Mouse (Mus musculus) hindbrain, embryonic 13.5 days (tissue): Measurements from ENCODE around the gene Olfr49. TPM values are rescaled to one million over a fixed set of nuclear protein-coding genes. Genes with fewer than 3 reads are reported as not detected.

Source experiments
- ATAC-seq: fragments of 200-750 bp; cut with Nextera tagmentation; 2 replicates; pipeline ENCODE4 v1.8.0; 2017; ENCODE audit warnings: moderate TSS enrichment; ENCODE audit not compliant: low FRiP score
- H3K27ac ChIP-seq: fragments of 300-500 bp; sonication (generic); 2 replicates; pipeline ENCODE4 v1.5.1; 2015; ENCODE audit warnings: inconsistent platforms, mild to moderate bottlenecking, moderate library complexity
- H3K27me3 ChIP-seq: fragments of 300-500 bp; sonication (generic); 2 replicates; pipeline ENCODE4 v1.6.1; 2015; ENCODE audit warnings: mild to moderate bottlenecking, inconsistent platforms
- H3K36me3 ChIP-seq: fragments of 300-500 bp; sonication (generic); 2 replicates; pipeline ENCODE4 v1.6.1; 2015; ENCODE audit warnings: mild to moderate bottlenecking, inconsistent platforms
- H3K4me1 ChIP-seq: fragments of 300-500 bp; sonication (generic); replicated peaks from 2 replicates; pipeline ENCODE4 v1.6.1; 2015; ENCODE audit warnings: inconsistent platforms
- H3K4me2 ChIP-seq: fragments of 300-500 bp; sonication (generic); 2 replicates; pipeline ENCODE4 v1.6.1; 2015; ENCODE audit warnings: inconsistent platforms, mild to moderate bottlenecking, moderate library complexity
- H3K4me3 ChIP-seq: fragments of 300-500 bp; sonication (generic); 2 replicates; pipeline ENCODE4 v1.5.1; 2015; ENCODE audit warnings: mild to moderate bottlenecking, inconsistent platforms
- H3K9ac ChIP-seq: fragments of 300-500 bp; sonication (generic); 2 replicates; pipeline ENCODE4 v1.6.1; 2015; ENCODE audit warnings: mild to moderate bottlenecking, inconsistent platforms
- H3K9me3 ChIP-seq: fragments of 300-500 bp; sonication (generic); 2 replicates; pipeline ENCODE4 v1.6.1; 2016; ENCODE audit warnings: inconsistent platforms
- WGBS: fragments of 180-500 bp; shearing (Covaris S2); methylation state at CpG from one replicate; pipeline ENCODE4 v1.1.7; 2015; 5-methylcytosine and 5-hydroxymethylcytosine counted together
- polyA plus RNA-seq: library from polyadenylated mRNA; unstranded; fragments of >200 nt; fragmentation: Nextera tagmentation; extraction: Ambion mirVana; gene quantifications from 2 replicates; pipeline ENCODE4 v1.2.1, GENCODE M21; 2015

The Olfr49 gene
- polyA plus RNA-seq, 1 experiment from 2014 or later = not detected

- Histone ChIP-seq H3K36me3 (peaks cover 10% of the 10 kb centered on the region), H3K4me2 (peak overlapping the region; percentile 79), H3K9ac (peak overlapping the region; percentile 68), H3K4me3 (peak overlapping the region; percentile 48), H3K9me3 (no peaks in the 10 kb centered on the region), H3K27ac (peak overlapping the region; percentile 58), H3K4me1 (peaks cover 24% of the 10 kb centered on the region), H3K27me3 (peaks cover 8% of the 10 kb centered on the region; the same call in 1 of the 2 replicates)
- ATAC-seq = peak; percentile 91
- WGBS = under 1% methylated on average over 35 of the region's 35 CpGs
These were observed 25.6 kb downstream of the Olfr49 start for GRCm38 (mm10) chr14:54259003-54259721.

- Histone ChIP-seq H3K4me2 (peak overlapping the region; percentile 79), H3K27ac (no peak overlapping the region), H3K4me1 (peaks cover 24% of the 10 kb centered on the region), H3K27me3 (peaks cover 8% of the 10 kb centered on the region; the same call in 1 of the 2 replicates), H3K9ac (no peak overlapping the region), H3K36me3 (peaks cover 4% of the 10 kb centered on the region), H3K9me3 (no peaks in the 10 kb centered on the region), H3K4me3 (no peak overlapping the region)
- no peak for ATAC-seq
- WGBS = 72% methylated on average over 7 of the region's 7 CpGs
These were observed 26.5 kb downstream of the Olfr49 start for GRCm38 (mm10) chr14:54258131-54258670.

GRCm38 (mm10) chr14:54254670-54255202 is 30.0 kb downstream of the Olfr49 start:
- H3K27me3 ChIP-seq = 0 out of 2 replicates have a peak, but pooled peaks cover 3% of the 10 kb centered on the region
- H3K4me1 ChIP-seq = peaks cover 48% of the 10 kb centered on the region
- no peak overlapping the region for H3K27ac ChIP-seq
- H3K9me3 ChIP-seq = no peaks in the 10 kb centered on the region
- WGBS = 71% methylated on average over 12 of the region's 12 CpGs
- peak overlapping the region; percentile 73 for H3K4me2 ChIP-seq
- H3K9ac ChIP-seq = peak overlapping the region; percentile 79; the same call in 1 of the 2 replicates
- peak overlapping the region; percentile 60 for H3K4me3 ChIP-seq
- no peaks in the 10 kb centered on the region for H3K36me3 ChIP-seq
- ATAC-seq = no peak

- no peaks in the 10 kb centered on the region for H3K9me3 ChIP-seq
- 0 out of 2 replicates have a peak, but pooled peaks cover 3% of the 10 kb centered on the region for H3K27me3 ChIP-seq
- peak within 1 kb of the TSS; percentile 88 for H3K27ac ChIP-seq
- peak within 1 kb of the TSS; percentile 60 for H3K4me3 ChIP-seq
- ATAC-seq = peak; percentile 100
- under 1% methylated on average over 39 of the region's 39 CpGs for WGBS
- H3K9ac ChIP-seq = peak within 1 kb of the TSS; percentile 79
- H3K36me3 ChIP-seq = peaks cover 2% of the 10 kb centered on the region; the same call in 1 of the 2 replicates
- peaks cover 50% of the 10 kb centered on the region for H3K4me1 ChIP-seq
- H3K4me2 ChIP-seq = peak within 1 kb of the TSS; percentile 73
These were observed 30.9 kb downstream of the Olfr49 start, which contains the start of the genes Dad1 and Abhd4 for GRCm38 (mm10) chr14:54253741-54254291. Gene Dad1, minus strand, starts transcription at chr14:54254104. Gene Abhd4, plus strand, starts transcription at chr14:54254188.

GRCm38 (mm10) chr14:54250122-54250521 is 34.6 kb downstream of the Olfr49 start:
- peak overlapping the region; percentile 14; the same call in 1 of the 2 replicates for H3K9ac ChIP-seq
- 82% methylated on average over 4 of the region's 4 CpGs for WGBS
- no peak overlapping the region for H3K27ac ChIP-seq
- H3K4me1 ChIP-seq = peaks cover 51% of the 10 kb centered on the region
- H3K4me2 ChIP-seq = peak overlapping the region; percentile 13; the same call in 1 of the 2 replicates
- H3K4me3 ChIP-seq = no peak overlapping the region
- no peak for ATAC-seq
- no peaks in the 10 kb centered on the region for H3K9me3 ChIP-seq
- peaks cover 21% of the 10 kb centered on the region for H3K36me3 ChIP-seq
- H3K27me3 ChIP-seq = no peaks in the 10 kb centered on the region

GRCm38 (mm10) chr14:54249326-54249725 is 35.4 kb downstream of the Olfr49 start:
- WGBS = 64% methylated on average over 9 of the region's 9 CpGs
- no peaks in the 10 kb centered on the region for H3K9me3 ChIP-seq
- H3K4me2 ChIP-seq = no peak overlapping the region
- H3K27me3 ChIP-seq = no peaks in the 10 kb centered on the region
- peaks cover 46% of the 10 kb centered on the region for H3K4me1 ChIP-seq
- no peak for ATAC-seq
- no peak overlapping the region for H3K27ac ChIP-seq
- H3K4me3 ChIP-seq = no peak overlapping the region
- H3K9ac ChIP-seq = no peak overlapping the region
- peaks cover 24% of the 10 kb centered on the region for H3K36me3 ChIP-seq

- H3K4me3 ChIP-seq = no peak overlapping the region
- no peaks in the 10 kb centered on the region for H3K9me3 ChIP-seq
- H3K4me2 ChIP-seq = no peak overlapping the region
- ATAC-seq = no peak
- 95% methylated on average over 3 of the region's 3 CpGs for WGBS
- H3K27me3 ChIP-seq = no peaks in the 10 kb centered on the region
- H3K4me1 ChIP-seq = peaks cover 37% of the 10 kb centered on the region
- H3K27ac ChIP-seq = no peak overlapping the region
- peaks cover 42% of the 10 kb centered on the region for H3K36me3 ChIP-seq
- no peak overlapping the region for H3K9ac ChIP-seq
These were observed 38.5 kb downstream of the Olfr49 start for GRCm38 (mm10) chr14:54246232-54246631.

GRCm38 (mm10) chr14:54244183-54244582 is 40.6 kb downstream of the Olfr49 start:
- H3K4me2 ChIP-seq = no peak overlapping the region
- 38% methylated on average over 3 of the region's 3 CpGs for WGBS
- ATAC-seq = no peak
- H3K27me3 ChIP-seq = no peaks in the 10 kb centered on the region
- no peak overlapping the region for H3K4me3 ChIP-seq
- H3K36me3 ChIP-seq = peaks cover 53% of the 10 kb centered on the region
- H3K9me3 ChIP-seq = no peaks in the 10 kb centered on the region
- H3K4me1 ChIP-seq = peaks cover 18% of the 10 kb centered on the region
- peak overlapping the region; percentile 73 for H3K27ac ChIP-seq
- no peak overlapping the region for H3K9ac ChIP-seq

- Histone ChIP-seq H3K4me1 (peaks cover 8% of the 10 kb centered on the region), H3K9me3 (no peaks in the 10 kb centered on the region), H3K27me3 (no peaks in the 10 kb centered on the region), H3K9ac (no peak overlapping the region), H3K27ac (no peak overlapping the region), H3K4me3 (no peak overlapping the region), H3K4me2 (no peak overlapping the region), H3K36me3 (peaks cover 32% of the 10 kb centered on the region)
- 82% methylated on average over 5 of the region's 5 CpGs for WGBS
- ATAC-seq = no peak
These were observed 44.2 kb downstream of the Olfr49 start for GRCm38 (mm10) chr14:54240542-54240941.

GRCm38 (mm10) chr14:54239002-54239736 is 45.6 kb downstream of the Olfr49 start:
- no peak overlapping the region for H3K9ac ChIP-seq
- H3K36me3 ChIP-seq = peaks cover 43% of the 10 kb centered on the region
- peak; percentile 40 for ATAC-seq
- H3K4me1 ChIP-seq = peaks cover 17% of the 10 kb centered on the region
- H3K4me2 ChIP-seq = no peak overlapping the region
- 16% methylated on average over 7 of the region's 7 CpGs for WGBS
- H3K27ac ChIP-seq = peak overlapping the region; percentile 0; the same call in 1 of the 2 replicates
- no peaks in the 10 kb centered on the region for H3K27me3 ChIP-seq
- H3K4me3 ChIP-seq = no peak overlapping the region
- no peaks in the 10 kb centered on the region for H3K9me3 ChIP-seq

- WGBS = 90% methylated on average over 5 of the region's 5 CpGs
- H3K4me3 ChIP-seq = no peak overlapping the region
- no peak overlapping the region for H3K27ac ChIP-seq
- H3K9ac ChIP-seq = no peak overlapping the region
- H3K4me1 ChIP-seq = peaks cover 32% of the 10 kb centered on the region
- H3K4me2 ChIP-seq = no peak overlapping the region
- ATAC-seq = no peak
- H3K36me3 ChIP-seq = peaks cover 31% of the 10 kb centered on the region
- H3K27me3 ChIP-seq = no peaks in the 10 kb centered on the region
- no peaks in the 10 kb centered on the region for H3K9me3 ChIP-seq
These were observed 47.9 kb downstream of the Olfr49 start for GRCm38 (mm10) chr14:54236881-54237280.
